Mouse (Mus musculus): ENCODE data around the gene Sorbs1.

DNA sequence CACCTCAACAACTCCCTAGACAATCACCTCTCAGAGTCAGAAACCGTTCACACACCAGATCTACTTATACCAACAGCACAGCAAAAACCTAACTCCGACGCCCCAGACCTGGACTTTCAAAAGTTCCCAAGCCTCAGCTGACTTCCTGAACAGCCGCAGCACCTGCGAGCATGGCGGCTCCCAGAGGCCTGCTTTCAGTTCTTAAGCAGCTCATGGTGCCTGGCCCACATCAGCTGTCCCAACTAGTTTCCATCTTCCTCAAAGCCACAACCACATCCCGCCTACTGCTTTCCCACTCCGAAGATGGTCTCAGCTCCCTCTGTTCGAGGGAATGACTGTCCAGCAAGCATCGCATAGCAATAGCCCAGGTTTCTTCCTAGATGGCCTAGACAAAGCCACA, 74.7 kb downstream of the Sorbs1 start:
- TF ChIP-seq MAX (IDR thresholded peaks at IDR 0.05; ENCODE audit: low read depth), result no peak
- no peak for TF ChIP-seq POLR2AphosphoS2 (IDR thresholded peaks at IDR 0.05; ENCODE audit: insufficient read length, low read depth)
- peak in 1 of 3 experiments; percentile 56 for TF ChIP-seq MYOG (IDR thresholded peaks at IDR 0.05; ENCODE audit: control insufficient read depth in 1 of 3, insufficient read depth in 1 of 3, insufficient read length in 2 of 3, low read depth in 2 of 3)
- no peak for TF ChIP-seq USF1 (IDR thresholded peaks at IDR 0.05; ENCODE audit: low read depth)
- TF ChIP-seq POLR2A (IDR thresholded peaks at IDR 0.05; ENCODE audit: insufficient read length, low read depth), result no peak
- TF ChIP-seq MYOD1 (IDR thresholded peaks at IDR 0.05; ENCODE audit: control insufficient read depth in 1 of 3, insufficient read length in 2 of 3, low read depth in 2 of 3), result peak in 1 of 3 experiments; percentile 40
- TF ChIP-seq TCF12 (IDR thresholded peaks at IDR 0.05; ENCODE audit: insufficient read depth, poor library complexity, severe bottlenecking), result no peak

Measured in myocyte (in vitro differentiated cells).